Mouse (Mus musculus): ENCODE results near the gene Rsg1. TPM values are rescaled to one million over a fixed set of nuclear protein-coding genes. Genes with fewer than 3 reads are reported as not detected.
A peak's percentile ranks its signal among the peaks of the same experiment; 100 is the strongest.

Gene Rsg1
- not detected in 2 replicates for polyA plus RNA-seq (2012)

DNA sequence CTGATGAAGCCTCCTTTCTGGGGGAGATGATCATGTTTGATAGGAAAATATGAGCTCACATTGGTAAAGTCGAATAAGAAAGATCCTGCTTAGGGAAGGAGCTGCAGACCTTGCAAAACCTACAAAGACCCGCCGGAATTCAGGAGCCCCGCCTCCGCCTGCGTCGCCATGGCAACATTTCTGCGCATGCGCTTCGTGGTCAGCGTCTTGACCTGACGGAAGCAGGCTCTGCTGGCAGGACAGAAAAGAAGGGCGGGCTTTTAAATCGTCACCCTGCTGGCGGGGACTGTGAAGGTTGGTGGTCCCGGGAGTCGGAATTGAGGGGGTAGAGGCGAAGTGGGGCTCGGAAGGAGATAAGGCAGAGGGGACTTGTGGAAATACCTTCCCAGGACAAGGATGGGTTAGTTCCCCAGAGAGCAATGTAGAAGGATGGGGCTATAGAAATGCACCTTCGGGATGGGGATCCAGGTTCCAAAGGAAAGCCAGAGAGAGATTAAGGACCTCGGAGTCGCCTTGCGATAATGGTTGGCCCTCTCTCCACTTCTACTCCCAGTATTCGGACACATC is at the start of gene Rsg1:
Gene Rsg1, plus strand, starts transcription at position 187 of the 567 bp plus-strand sequence.
- Histone ChIP-seq H3K9me3 (ENCODE audit: control insufficient read depth, low read length) (no peaks in the 10 kb centered on the region), H3K4me3 (replicated peaks) (peak within 1 kb of the TSS; percentile 74), H3K4me1 (ENCODE audit: control insufficient read depth) (peaks cover 26% of the 10 kb centered on the region), H3K36me3 (ENCODE audit: control insufficient read depth) (no peaks in the 10 kb centered on the region), H3K27me3 (ENCODE audit: control insufficient read depth) (no peaks in the 10 kb centered on the region)
- no peak for TF ChIP-seq TAL1 (IDR thresholded peaks at IDR 0.05; ENCODE audit: low read length)
- TF ChIP-seq GATA1 (IDR thresholded peaks at IDR 0.05; ENCODE audit: low read length), result no peak

DNA sequence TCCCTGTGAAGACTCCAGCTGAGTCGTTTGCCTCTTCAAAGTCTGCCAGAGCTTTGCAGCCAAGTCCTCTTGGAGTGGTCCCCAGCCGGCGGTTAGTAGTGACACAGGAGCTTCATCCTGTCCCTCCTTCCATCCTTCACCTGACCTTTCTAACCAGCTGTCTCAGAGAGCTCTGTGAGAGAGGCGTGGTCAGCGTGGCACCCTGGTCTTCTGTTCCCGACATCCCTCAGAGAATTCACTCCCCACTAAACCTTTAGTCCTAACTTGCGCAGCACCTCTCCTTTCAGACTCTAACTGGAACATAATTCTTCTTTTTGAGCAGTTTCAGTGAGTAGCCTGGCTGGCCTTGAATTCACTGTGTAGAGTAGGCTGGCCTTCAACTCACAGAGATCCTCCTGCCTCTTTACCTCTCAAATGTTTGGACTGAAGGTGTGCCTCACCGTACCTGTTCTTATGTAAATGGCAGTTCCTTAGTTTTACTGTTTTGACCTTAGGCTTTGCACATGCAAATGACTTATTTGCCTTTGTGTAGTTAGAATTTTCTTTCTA is 47.9 kb upstream of the Rsg1 start:
- H3K9me3 ChIP-seq (ENCODE audit: control insufficient read depth, low read length), result no peaks in the 10 kb centered on the region
- H3K4me1 ChIP-seq (ENCODE audit: control insufficient read depth), result peaks cover 54% of the 10 kb centered on the region
- peaks cover 85% of the 10 kb centered on the region for H3K36me3 ChIP-seq (ENCODE audit: control insufficient read depth)
- no peak for TF ChIP-seq TAL1 (IDR thresholded peaks at IDR 0.05; ENCODE audit: low read length)
- no peak for TF ChIP-seq GATA1 (IDR thresholded peaks at IDR 0.05; ENCODE audit: low read length)
- no peaks in the 10 kb centered on the region for H3K27me3 ChIP-seq (ENCODE audit: control insufficient read depth)
- no peak overlapping the region for H3K4me3 ChIP-seq (replicated peaks)

DNA sequence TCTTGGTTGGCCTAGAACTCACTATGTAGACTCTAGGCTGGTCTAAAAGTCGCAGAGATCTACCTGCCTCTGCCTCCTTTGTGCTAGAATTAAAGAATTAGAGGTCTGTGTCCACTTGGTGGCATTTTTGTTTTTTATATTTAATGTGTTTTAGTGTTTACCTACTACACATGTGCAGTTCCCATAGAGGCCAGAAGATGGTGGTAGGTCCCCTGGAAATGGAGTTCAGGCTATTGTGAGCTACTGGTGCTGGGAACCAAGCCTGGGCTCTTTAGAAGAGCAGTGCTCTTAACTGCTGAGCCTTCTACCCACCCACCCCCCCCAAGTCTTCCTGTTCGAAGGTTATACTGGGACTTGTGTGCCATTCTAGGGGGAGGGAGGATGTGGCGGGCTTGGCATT is 46.6 kb upstream of the Rsg1 start:
- no peaks in the 10 kb centered on the region for H3K9me3 ChIP-seq (ENCODE audit: control insufficient read depth, low read length)
- no peaks in the 10 kb centered on the region for H3K27me3 ChIP-seq (ENCODE audit: control insufficient read depth)
- no peak overlapping the region for H3K4me3 ChIP-seq (replicated peaks)
- H3K36me3 ChIP-seq (ENCODE audit: control insufficient read depth), result peaks cover 91% of the 10 kb centered on the region
- H3K4me1 ChIP-seq (ENCODE audit: control insufficient read depth), result peaks cover 41% of the 10 kb centered on the region
- no peak for TF ChIP-seq GATA1 (IDR thresholded peaks at IDR 0.05; ENCODE audit: low read length)
- TF ChIP-seq TAL1 (IDR thresholded peaks at IDR 0.05; ENCODE audit: low read length), result no peak

DNA sequence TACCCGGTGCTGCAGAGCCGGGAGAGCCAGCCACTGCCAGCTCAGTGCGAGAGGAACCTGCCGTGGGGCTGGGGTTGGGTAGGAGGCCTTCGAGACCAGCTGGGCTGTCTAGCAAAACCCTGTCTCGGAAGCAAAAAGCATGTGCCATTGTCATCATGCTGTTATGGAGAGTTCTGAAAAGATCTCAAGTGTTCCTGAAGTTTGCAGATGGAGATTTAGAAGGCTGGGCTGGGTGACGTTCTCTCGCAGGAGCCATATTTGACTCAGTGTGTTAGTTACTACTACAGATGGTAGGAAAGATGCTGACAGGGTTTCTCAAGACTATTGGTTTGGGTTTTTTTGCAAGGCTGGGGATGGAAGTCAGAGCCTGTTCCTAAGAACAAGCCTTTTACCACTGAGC is 41.6 kb upstream of the Rsg1 start:
- TF ChIP-seq GATA1 (IDR thresholded peaks at IDR 0.05; ENCODE audit: low read length), result no peak
- TF ChIP-seq TAL1 (IDR thresholded peaks at IDR 0.05; ENCODE audit: low read length), result no peak
- H3K36me3 ChIP-seq (ENCODE audit: control insufficient read depth), result peaks cover 93% of the 10 kb centered on the region
- no peaks in the 10 kb centered on the region for H3K9me3 ChIP-seq (ENCODE audit: control insufficient read depth, low read length)
- H3K27me3 ChIP-seq (ENCODE audit: control insufficient read depth), result no peaks in the 10 kb centered on the region
- no peak overlapping the region for H3K4me3 ChIP-seq (replicated peaks)
- H3K4me1 ChIP-seq (ENCODE audit: control insufficient read depth), result peaks cover 6% of the 10 kb centered on the region

GRCm38 (mm10) chr4:141175783-141176182 is 38.0 kb upstream of the Rsg1 start:
- no peaks in the 10 kb centered on the region for H3K27me3 ChIP-seq (ENCODE audit: control insufficient read depth)
- peaks cover 91% of the 10 kb centered on the region for H3K36me3 ChIP-seq (ENCODE audit: control insufficient read depth)
- TF ChIP-seq TAL1 (IDR thresholded peaks at IDR 0.05; ENCODE audit: low read length), result no peak
- TF ChIP-seq GATA1 (IDR thresholded peaks at IDR 0.05; ENCODE audit: low read length), result no peak
- no peak overlapping the region for H3K4me3 ChIP-seq (replicated peaks)
- no peaks in the 10 kb centered on the region for H3K4me1 ChIP-seq (ENCODE audit: control insufficient read depth)
- no peaks in the 10 kb centered on the region for H3K9me3 ChIP-seq (ENCODE audit: control insufficient read depth, low read length)

DNA sequence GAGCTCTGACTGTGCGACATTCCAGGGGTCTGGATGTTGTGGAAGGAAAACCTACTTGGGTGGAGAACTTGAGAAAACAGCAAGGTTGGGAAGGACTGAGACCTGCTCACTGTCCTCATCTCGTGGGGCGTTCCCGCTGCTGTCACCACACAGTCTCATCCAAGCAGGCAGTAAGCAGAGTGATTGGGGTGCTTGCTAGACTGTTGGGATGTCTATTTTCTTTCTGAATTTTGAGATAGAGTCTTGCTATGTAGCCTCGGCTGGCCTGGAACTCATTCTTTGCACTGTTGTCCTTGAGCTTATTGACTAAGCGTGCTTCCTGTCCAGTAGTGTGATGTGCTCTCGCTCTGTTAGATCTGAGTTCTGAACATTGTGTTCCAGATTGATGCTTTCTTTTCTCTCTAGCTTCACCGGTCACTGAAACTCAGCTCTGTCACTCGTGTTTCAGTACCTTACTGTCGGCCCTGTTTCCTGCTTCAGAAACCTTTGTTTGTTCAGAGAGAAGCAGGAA is 37.4 kb upstream of the Rsg1 start:
- H3K9me3 ChIP-seq (ENCODE audit: control insufficient read depth, low read length), result no peaks in the 10 kb centered on the region
- TF ChIP-seq GATA1 (IDR thresholded peaks at IDR 0.05; ENCODE audit: low read length), result no peak
- no peak for TF ChIP-seq TAL1 (IDR thresholded peaks at IDR 0.05; ENCODE audit: low read length)
- no peaks in the 10 kb centered on the region for H3K27me3 ChIP-seq (ENCODE audit: control insufficient read depth)
- H3K4me3 ChIP-seq (replicated peaks), result no peak overlapping the region
- peaks cover 91% of the 10 kb centered on the region for H3K36me3 ChIP-seq (ENCODE audit: control insufficient read depth)
- no peaks in the 10 kb centered on the region for H3K4me1 ChIP-seq (ENCODE audit: control insufficient read depth)

DNA sequence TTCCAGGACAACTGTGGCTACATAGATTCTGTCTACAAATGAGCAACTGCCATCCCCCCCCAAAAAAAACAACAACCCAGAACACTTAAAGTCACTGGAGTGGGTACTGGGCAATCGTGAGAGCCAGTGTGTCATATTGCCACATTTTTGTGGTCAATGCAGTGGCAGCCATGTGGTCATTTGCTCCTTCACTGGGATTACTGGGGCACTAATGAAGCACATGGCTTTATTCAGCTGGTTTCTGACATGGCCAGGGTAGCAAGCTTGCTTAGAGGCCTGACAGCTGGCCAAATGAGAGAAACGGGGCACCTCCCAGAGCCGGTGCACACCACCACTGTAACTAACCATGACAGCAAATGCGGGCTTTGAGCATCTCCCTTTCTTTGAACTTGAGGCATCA is 35.3 kb upstream of the Rsg1 start:
- Histone ChIP-seq H3K4me1 (ENCODE audit: control insufficient read depth) (no peaks in the 10 kb centered on the region; the same call in 1 of the 2 replicates), H3K9me3 (ENCODE audit: control insufficient read depth, low read length) (no peaks in the 10 kb centered on the region), H3K27me3 (ENCODE audit: control insufficient read depth) (no peaks in the 10 kb centered on the region), H3K36me3 (ENCODE audit: control insufficient read depth) (peaks cover 94% of the 10 kb centered on the region), H3K4me3 (replicated peaks) (no peak overlapping the region)
- TF ChIP-seq TAL1 (IDR thresholded peaks at IDR 0.05; ENCODE audit: low read length) (no peak), GATA1 (IDR thresholded peaks at IDR 0.05; ENCODE audit: low read length) (no peak)

DNA sequence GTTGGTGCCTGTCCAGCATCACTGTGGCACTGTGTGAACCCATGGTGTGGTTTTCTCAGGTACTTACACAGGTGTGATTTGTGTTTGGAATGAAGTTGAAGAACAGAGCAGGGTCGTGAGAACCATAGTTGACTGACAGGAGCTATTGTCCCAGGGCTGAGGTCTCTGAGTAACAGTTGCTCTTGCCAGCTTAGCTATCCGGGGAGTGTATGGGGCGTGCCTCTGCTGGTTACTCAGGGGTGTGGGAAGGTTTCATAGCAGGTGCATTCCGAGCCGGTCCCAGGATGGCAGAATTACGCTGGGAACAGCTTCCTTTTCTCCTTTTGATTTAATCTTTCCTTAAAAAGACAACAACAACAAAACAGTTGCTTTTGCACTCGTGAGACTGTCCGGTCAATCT is 32.9 kb upstream of the Rsg1 start:
- Histone ChIP-seq H3K9me3 (ENCODE audit: control insufficient read depth, low read length) (no peaks in the 10 kb centered on the region), H3K4me1 (ENCODE audit: control insufficient read depth) (peaks cover under 1% of the 10 kb centered on the region), H3K4me3 (replicated peaks) (no peak overlapping the region), H3K27me3 (ENCODE audit: control insufficient read depth) (no peaks in the 10 kb centered on the region), H3K36me3 (ENCODE audit: control insufficient read depth) (peaks cover 96% of the 10 kb centered on the region)
- TF ChIP-seq GATA1 (IDR thresholded peaks at IDR 0.05; ENCODE audit: low read length), result no peak
- TF ChIP-seq TAL1 (IDR thresholded peaks at IDR 0.05; ENCODE audit: low read length), result no peak

DNA sequence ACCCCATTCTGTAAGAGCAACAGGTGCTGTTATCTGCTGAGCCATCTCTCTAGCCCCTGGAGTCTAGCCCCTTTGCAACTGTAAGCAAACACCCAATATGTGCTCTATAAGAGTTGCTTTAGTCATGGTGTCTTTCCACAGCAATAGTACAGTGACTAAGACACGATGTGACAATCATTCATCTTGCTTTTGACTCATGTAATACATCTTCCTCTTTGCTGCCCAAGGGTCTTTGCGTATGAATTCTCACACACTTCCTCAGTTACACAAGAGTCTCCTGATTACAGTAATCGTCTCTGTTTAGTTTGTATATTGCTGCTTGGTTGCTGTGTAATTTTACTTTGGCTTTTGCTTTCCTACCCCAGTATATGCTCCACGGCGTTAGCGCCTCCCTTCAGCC is 31.8 kb upstream of the Rsg1 start:
- Histone ChIP-seq H3K36me3 (ENCODE audit: control insufficient read depth) (peaks cover 96% of the 10 kb centered on the region), H3K4me3 (replicated peaks) (no peak overlapping the region)

More for the DNA sequence above, 31.8 kb upstream of the Rsg1 start:
- TF ChIP-seq TAL1 (IDR thresholded peaks at IDR 0.05; ENCODE audit: low read length) (no peak), GATA1 (IDR thresholded peaks at IDR 0.05; ENCODE audit: low read length) (no peak)
- Histone ChIP-seq H3K27me3 (ENCODE audit: control insufficient read depth) (no peaks in the 10 kb centered on the region), H3K9me3 (ENCODE audit: control insufficient read depth, low read length) (no peaks in the 10 kb centered on the region), H3K4me1 (ENCODE audit: control insufficient read depth) (peaks cover 4% of the 10 kb centered on the region)

Data from erythroblast, embryonic 14.5 days (primary cell).